Mouse (Mus musculus) hindbrain, embryonic 13.5 days (tissue): ENCODE measurements around the gene Krtap19-5. TPM values are rescaled to one million over a fixed set of nuclear protein-coding genes. Genes with fewer than 3 reads are reported as not detected.

Experiments
- polyA plus RNA-seq: library from polyadenylated mRNA; unstranded; fragments of >200 nt; fragmentation: Nextera tagmentation; extraction: Ambion mirVana; gene quantifications from 2 replicates; pipeline ENCODE4 v1.2.1, GENCODE M21; 2015

Krtap19-5 gene
- polyA plus RNA-seq, 1 experiment from 2014 or later, result not detected

Other genes starting within 250 kb of the Krtap19-5 start
- gene Krtap26-1, start 248.7 kb downstream of the Krtap19-5 start, polyA plus RNA-seq, result not detected in 2 replicates
- not detected in 2 replicates for gene Krtap27-1, start 224.8 kb downstream of the Krtap19-5 start, polyA plus RNA-seq
- not detected in 2 replicates for gene 2310061N02Rik, start 188.5 kb downstream of the Krtap19-5 start, polyA plus RNA-seq
- not detected in 2 replicates for gene Krtap13-1, start 167.6 kb downstream of the Krtap19-5 start, polyA plus RNA-seq
- not detected in 2 replicates for gene Krtap13, start 144.8 kb downstream of the Krtap19-5 start, polyA plus RNA-seq
- gene 2310034C09Rik, start 137.6 kb downstream of the Krtap19-5 start, polyA plus RNA-seq, result not detected in 2 replicates
- gene 2310057N15Rik, start 122.3 kb downstream of the Krtap19-5 start, polyA plus RNA-seq, result not detected in 2 replicates
- gene Gm5965, start 118.6 kb downstream of the Krtap19-5 start, polyA plus RNA-seq, result not detected in 2 replicates
- gene Gm20741, start 84.2 kb downstream of the Krtap19-5 start, polyA plus RNA-seq, result not detected in 2 replicates
- gene Krtap15, start 76.2 kb downstream of the Krtap19-5 start, polyA plus RNA-seq, result not detected in 2 replicates
- not detected in 2 replicates for gene Krtap14, start 70.3 kb downstream of the Krtap19-5 start, polyA plus RNA-seq
- not detected in 2 replicates for gene Krtap19-1, start 27.0 kb downstream of the Krtap19-5 start, polyA plus RNA-seq
- not detected in 2 replicates for gene Krtap19-2, start 22.2 kb downstream of the Krtap19-5 start, polyA plus RNA-seq
- gene Krtap19-3, start 18.4 kb downstream of the Krtap19-5 start, polyA plus RNA-seq, result not detected in 2 replicates
- gene Krtap19-4, start 11.4 kb downstream of the Krtap19-5 start, polyA plus RNA-seq, result not detected in 2 replicates
- not detected in 2 replicates for gene Krtap19-9b, start 35.8 kb upstream of the Krtap19-5 start, polyA plus RNA-seq
- gene Krtap16-3, start 66.4 kb upstream of the Krtap19-5 start, polyA plus RNA-seq, result not detected in 2 replicates
- gene Krtap22-2, start 114.3 kb upstream of the Krtap19-5 start, polyA plus RNA-seq, result not detected in 2 replicates
- not detected in 2 replicates for gene Gm10229, start 118.8 kb upstream of the Krtap19-5 start, polyA plus RNA-seq
- gene Krtap6-1, start 135.2 kb upstream of the Krtap19-5 start, polyA plus RNA-seq, result not detected in 2 replicates
- gene Gm10228, start 145.0 kb upstream of the Krtap19-5 start, polyA plus RNA-seq, result not detected in 2 replicates
- not detected in 2 replicates for gene Krtap6-5, start 151.4 kb upstream of the Krtap19-5 start, polyA plus RNA-seq
- not detected in 2 replicates for gene 1110025L11Rik, start 167.5 kb upstream of the Krtap19-5 start, polyA plus RNA-seq
- gene Krtap6-3, start 187.6 kb upstream of the Krtap19-5 start, polyA plus RNA-seq, result not detected in 2 replicates
- not detected in 2 replicates for gene Gm6358, start 244.4 kb upstream of the Krtap19-5 start, polyA plus RNA-seq